Mouse (Mus musculus): ENCODE results near the gene 1700025G04Rik.

Gene 1700025G04Rik

DNA sequence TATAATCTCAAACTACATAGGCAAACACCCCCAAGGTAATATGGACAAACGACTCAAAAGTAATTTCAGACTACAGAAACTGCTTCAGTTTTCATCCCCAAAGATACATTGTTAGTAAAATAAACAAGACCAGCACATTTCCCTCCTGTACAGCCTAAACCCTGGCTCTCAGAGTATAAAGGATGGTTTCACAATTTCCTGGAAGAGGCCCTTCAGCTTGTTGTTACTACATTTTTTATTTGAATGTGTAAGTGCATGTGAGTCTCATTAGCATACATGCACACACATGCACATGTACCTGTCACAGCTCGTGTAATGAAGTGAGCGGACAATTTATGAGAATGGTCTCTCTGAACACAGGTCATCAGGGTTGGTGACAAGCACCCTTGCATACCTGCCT is 31.1 kb downstream of the 1700025G04Rik start:
- no peaks in the 10 kb centered on the region for H3K36me3 ChIP-seq (ENCODE audit: control insufficient read depth, insufficient read depth, low read length, poor library complexity, severe bottlenecking)
- no peak for DNase-seq (ENCODE audit: low read depth, low spot score)
- H3K27me3 ChIP-seq (ENCODE audit: control insufficient read depth, insufficient read depth, low read length, poor library complexity, severe bottlenecking): no peaks in the 10 kb centered on the region

- Histone ChIP-seq H3K36me3 (ENCODE audit: control insufficient read depth, insufficient read depth, low read length, poor library complexity, severe bottlenecking) (no peaks in the 10 kb centered on the region), H3K27me3 (ENCODE audit: control insufficient read depth, insufficient read depth, low read length, poor library complexity, severe bottlenecking) (no peaks in the 10 kb centered on the region)
- DNase-seq (ENCODE audit: low read depth, low spot score): no peak
Observed at GRCm38 (mm10) chr1:152053112-152053511, 36.8 kb downstream of the 1700025G04Rik start.

- Histone ChIP-seq H3K36me3 (ENCODE audit: control insufficient read depth, insufficient read depth, low read length, poor library complexity, severe bottlenecking) (no peaks in the 10 kb centered on the region), H3K27me3 (ENCODE audit: control insufficient read depth, insufficient read depth, low read length, poor library complexity, severe bottlenecking) (no peaks in the 10 kb centered on the region)
- no peak for DNase-seq (ENCODE audit: low read depth, low spot score)
Observed at GRCm38 (mm10) chr1:152051858-152052257, 38.1 kb downstream of the 1700025G04Rik start.

- H3K36me3 ChIP-seq (ENCODE audit: control insufficient read depth, insufficient read depth, low read length, poor library complexity, severe bottlenecking): no peaks in the 10 kb centered on the region
- H3K27me3 ChIP-seq (ENCODE audit: control insufficient read depth, insufficient read depth, low read length, poor library complexity, severe bottlenecking): no peaks in the 10 kb centered on the region
Observed at GRCm38 (mm10) chr1:152050037-152050436, 39.9 kb downstream of the 1700025G04Rik start.

GRCm38 (mm10) chr1:152048291-152048690 is 41.6 kb downstream of the 1700025G04Rik start:
- H3K27me3 ChIP-seq (ENCODE audit: control insufficient read depth, insufficient read depth, low read length, poor library complexity, severe bottlenecking): no peaks in the 10 kb centered on the region
- no peak for DNase-seq (ENCODE audit: low read depth, low spot score)

More at GRCm38 (mm10) chr1:152050037-152050436, 39.9 kb downstream of the 1700025G04Rik start:
- DNase-seq (ENCODE audit: low read depth, low spot score): no peak

DNA sequence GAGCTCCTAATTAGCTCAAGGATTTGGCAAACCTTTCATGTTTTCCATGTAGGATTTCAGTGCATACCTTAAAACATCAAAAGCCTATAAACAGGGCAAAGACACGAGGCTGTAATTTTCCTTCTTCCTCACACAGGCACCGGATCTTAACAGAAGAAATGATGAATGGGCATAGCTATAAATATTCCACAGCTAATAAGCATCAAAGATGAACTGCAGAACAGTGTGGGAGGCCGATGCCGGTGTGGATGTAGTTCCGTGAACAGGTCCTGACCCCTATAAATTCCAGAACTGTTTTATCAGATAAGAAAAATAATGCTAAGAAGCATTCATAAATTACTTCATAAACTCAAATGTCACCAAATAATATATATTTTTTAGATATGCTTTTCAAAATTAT is 42.5 kb downstream of the 1700025G04Rik start:
- Histone ChIP-seq H3K36me3 (ENCODE audit: control insufficient read depth, insufficient read depth, low read length, poor library complexity, severe bottlenecking) (no peaks in the 10 kb centered on the region), H3K27me3 (ENCODE audit: control insufficient read depth, insufficient read depth, low read length, poor library complexity, severe bottlenecking) (no peaks in the 10 kb centered on the region)
- DNase-seq (ENCODE audit: low read depth, low spot score): no peak

More at GRCm38 (mm10) chr1:152048291-152048690, 41.6 kb downstream of the 1700025G04Rik start:
- H3K36me3 ChIP-seq (ENCODE audit: control insufficient read depth, insufficient read depth, low read length, poor library complexity, severe bottlenecking): no peaks in the 10 kb centered on the region

GRCm38 (mm10) chr1:152043453-152043852 is 46.5 kb downstream of the 1700025G04Rik start:
- H3K36me3 ChIP-seq (ENCODE audit: control insufficient read depth, insufficient read depth, low read length, poor library complexity, severe bottlenecking): no peaks in the 10 kb centered on the region
- no peak for DNase-seq (ENCODE audit: low read depth, low spot score)
- H3K27me3 ChIP-seq (ENCODE audit: control insufficient read depth, insufficient read depth, low read length, poor library complexity, severe bottlenecking): no peaks in the 10 kb centered on the region

GRCm38 (mm10) chr1:152042409-152042808 is 47.5 kb downstream of the 1700025G04Rik start:
- no peaks in the 10 kb centered on the region for H3K27me3 ChIP-seq (ENCODE audit: control insufficient read depth, insufficient read depth, low read length, poor library complexity, severe bottlenecking)
- no peaks in the 10 kb centered on the region for H3K36me3 ChIP-seq (ENCODE audit: control insufficient read depth, insufficient read depth, low read length, poor library complexity, severe bottlenecking)
- no peak for DNase-seq (ENCODE audit: low read depth, low spot score)

DNA sequence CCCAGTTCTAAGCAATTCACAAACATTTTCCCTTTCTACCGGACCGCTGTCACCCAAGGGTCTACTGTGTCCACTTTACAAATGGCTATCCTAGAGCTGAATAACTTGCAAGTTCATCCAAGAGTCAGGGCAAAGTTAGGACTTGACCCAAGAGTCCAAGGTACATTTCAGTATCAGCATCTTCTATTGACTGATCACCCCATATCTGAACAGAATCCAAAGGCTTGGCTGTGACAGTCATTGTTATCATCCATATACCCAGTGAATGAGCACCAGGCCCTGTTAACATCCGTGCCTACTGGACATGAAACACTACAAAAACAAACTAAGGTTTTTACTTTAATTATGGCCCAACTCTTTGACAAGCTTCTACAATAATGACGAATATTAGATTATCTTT is 48.9 kb downstream of the 1700025G04Rik start:
- DNase-seq (ENCODE audit: low read depth, low spot score): no peak
- Histone ChIP-seq H3K27me3 (ENCODE audit: control insufficient read depth, insufficient read depth, low read length, poor library complexity, severe bottlenecking) (no peaks in the 10 kb centered on the region), H3K36me3 (ENCODE audit: control insufficient read depth, insufficient read depth, low read length, poor library complexity, severe bottlenecking) (no peaks in the 10 kb centered on the region)

- DNase-seq (ENCODE audit: low read depth, low spot score): no peak
- H3K27me3 ChIP-seq (ENCODE audit: control insufficient read depth, insufficient read depth, low read length, poor library complexity, severe bottlenecking): no peaks in the 10 kb centered on the region
- H3K36me3 ChIP-seq (ENCODE audit: control insufficient read depth, insufficient read depth, low read length, poor library complexity, severe bottlenecking): no peaks in the 10 kb centered on the region
Observed at GRCm38 (mm10) chr1:152040053-152040452, 49.9 kb downstream of the 1700025G04Rik start.

DNA sequence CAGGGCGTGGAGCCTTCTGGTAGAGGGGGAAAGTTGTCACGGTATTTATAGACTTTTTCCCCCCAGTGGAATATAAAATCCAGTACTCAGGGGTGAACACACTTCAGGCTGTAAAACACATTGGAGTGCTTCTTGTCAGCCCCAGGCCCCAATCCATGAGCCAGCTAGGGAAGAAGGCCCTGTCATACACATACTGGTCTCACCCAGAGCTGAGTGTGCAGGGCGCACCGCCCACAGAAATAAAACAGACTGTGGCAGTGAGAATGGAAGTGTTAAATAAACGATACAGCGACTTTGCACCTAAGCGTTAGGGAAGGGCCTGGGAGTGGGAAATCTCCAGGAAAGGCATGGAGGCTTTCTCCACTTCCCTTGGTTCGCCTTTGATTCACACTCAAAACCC is 50.3 kb downstream of the 1700025G04Rik start:
- no peak for DNase-seq (ENCODE audit: low read depth, low spot score)
- Histone ChIP-seq H3K36me3 (ENCODE audit: control insufficient read depth, insufficient read depth, low read length, poor library complexity, severe bottlenecking) (no peaks in the 10 kb centered on the region), H3K27me3 (ENCODE audit: control insufficient read depth, insufficient read depth, low read length, poor library complexity, severe bottlenecking) (no peaks in the 10 kb centered on the region)

- no peak for DNase-seq (ENCODE audit: low read depth, low spot score)
- Histone ChIP-seq H3K36me3 (ENCODE audit: control insufficient read depth, insufficient read depth, low read length, poor library complexity, severe bottlenecking) (no peaks in the 10 kb centered on the region), H3K27me3 (ENCODE audit: control insufficient read depth, insufficient read depth, low read length, poor library complexity, severe bottlenecking) (no peaks in the 10 kb centered on the region)
Observed at GRCm38 (mm10) chr1:152038086-152038485, 51.8 kb downstream of the 1700025G04Rik start.

DNA sequence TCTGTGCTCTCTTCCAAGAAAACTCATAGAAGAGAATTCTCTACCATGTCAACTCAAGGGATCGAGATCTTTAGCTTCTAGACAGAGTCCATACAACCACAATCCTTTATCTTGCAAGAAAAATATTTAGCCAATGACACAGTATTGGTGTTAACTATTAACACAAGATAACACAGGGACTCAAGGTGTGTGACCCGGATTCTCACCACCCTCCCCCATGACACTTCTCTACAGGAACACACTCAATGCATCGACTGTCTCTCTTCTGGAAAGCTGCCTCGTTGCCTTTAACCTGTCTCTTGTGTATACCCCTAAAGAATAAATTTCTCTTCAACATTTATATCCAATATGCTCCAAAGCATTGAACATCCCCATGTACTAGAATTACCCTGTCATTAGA is 52.3 kb downstream of the 1700025G04Rik start:
- Histone ChIP-seq H3K27me3 (ENCODE audit: control insufficient read depth, insufficient read depth, low read length, poor library complexity, severe bottlenecking) (no peaks in the 10 kb centered on the region), H3K36me3 (ENCODE audit: control insufficient read depth, insufficient read depth, low read length, poor library complexity, severe bottlenecking) (no peaks in the 10 kb centered on the region)
- DNase-seq (ENCODE audit: low read depth, low spot score): no peak

GRCm38 (mm10) chr1:152034766-152035165 is 55.2 kb downstream of the 1700025G04Rik start:
- Histone ChIP-seq H3K36me3 (ENCODE audit: control insufficient read depth, insufficient read depth, low read length, poor library complexity, severe bottlenecking) (no peaks in the 10 kb centered on the region), H3K27me3 (ENCODE audit: control insufficient read depth, insufficient read depth, low read length, poor library complexity, severe bottlenecking) (no peaks in the 10 kb centered on the region)
- DNase-seq (ENCODE audit: low read depth, low spot score): no peak

DNA sequence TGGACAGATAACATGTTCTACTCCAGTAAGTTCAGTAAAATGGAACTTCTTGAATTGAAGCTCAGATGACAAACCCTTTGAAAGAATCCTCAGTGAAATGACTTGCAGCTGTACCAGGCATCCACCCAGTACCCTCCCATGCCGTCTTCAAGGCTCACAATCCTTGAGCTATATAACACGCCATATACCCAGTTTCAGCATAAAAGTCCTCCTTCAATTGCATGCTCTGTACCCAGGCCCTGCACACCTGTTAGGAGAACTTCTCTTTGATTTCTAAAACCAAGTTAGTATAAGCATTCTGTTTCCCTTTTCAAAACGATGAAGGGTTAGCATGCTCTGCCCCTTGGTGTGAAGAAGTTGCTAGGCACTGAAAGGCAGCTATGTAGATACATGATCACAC is 56.2 kb downstream of the 1700025G04Rik start:
- no peak for DNase-seq (ENCODE audit: low read depth, low spot score)

GRCm38 (mm10) chr1:152032144-152032543 is 57.8 kb downstream of the 1700025G04Rik start:
- H3K36me3 ChIP-seq (ENCODE audit: control insufficient read depth, insufficient read depth, low read length, poor library complexity, severe bottlenecking): no peaks in the 10 kb centered on the region
- no peaks in the 10 kb centered on the region for H3K27me3 ChIP-seq (ENCODE audit: control insufficient read depth, insufficient read depth, low read length, poor library complexity, severe bottlenecking)
- DNase-seq (ENCODE audit: low read depth, low spot score): no peak

More for the DNA sequence above, 56.2 kb downstream of the 1700025G04Rik start:
- H3K27me3 ChIP-seq (ENCODE audit: control insufficient read depth, insufficient read depth, low read length, poor library complexity, severe bottlenecking): no peaks in the 10 kb centered on the region
- no peaks in the 10 kb centered on the region for H3K36me3 ChIP-seq (ENCODE audit: control insufficient read depth, insufficient read depth, low read length, poor library complexity, severe bottlenecking)

Data from splenic B cell, adult 2 months (primary cell).